Mouse (Mus musculus) layer of hippocampus, adult 9-10 months (tissue): Measurements from ENCODE around the gene Defb19.

Source experiments
- DNase-seq: peaks from one replicate; pipeline ENCODE4 v3.0.0; 2022; ENCODE audit warnings: low spot score

Gene Defb19

DNA sequence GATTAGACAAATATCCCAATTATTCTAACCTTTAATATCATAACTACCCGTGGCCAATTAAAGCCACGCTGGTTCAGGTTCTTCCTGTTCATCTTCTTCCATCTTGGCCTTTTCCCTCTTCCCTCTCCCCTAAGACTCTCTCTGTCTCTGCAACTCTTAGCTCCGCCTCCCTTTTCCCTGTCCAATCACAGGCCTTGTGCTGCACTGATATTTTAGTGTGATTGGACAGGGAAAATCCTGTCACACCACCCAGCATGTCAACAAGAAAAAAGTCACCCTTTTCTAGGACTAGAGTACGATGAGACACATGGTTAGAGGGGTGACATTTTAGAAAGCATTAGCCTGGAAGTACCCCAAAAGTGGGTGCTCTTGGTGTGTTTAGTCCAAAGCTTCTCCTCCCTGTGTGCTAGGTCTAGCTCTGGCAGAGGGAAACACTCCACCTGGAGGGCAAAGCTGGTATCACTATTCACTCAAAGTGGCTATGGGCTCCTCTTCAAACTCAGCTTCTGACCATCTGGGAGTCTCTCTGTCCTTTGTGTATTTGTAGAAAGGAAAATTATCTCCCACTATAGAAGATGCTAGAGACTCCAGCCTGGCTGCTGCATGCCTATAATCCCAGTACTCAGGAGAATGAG lies 6.9 kb upstream of the Defb19 start:
- no peak for DNase-seq

DNA sequence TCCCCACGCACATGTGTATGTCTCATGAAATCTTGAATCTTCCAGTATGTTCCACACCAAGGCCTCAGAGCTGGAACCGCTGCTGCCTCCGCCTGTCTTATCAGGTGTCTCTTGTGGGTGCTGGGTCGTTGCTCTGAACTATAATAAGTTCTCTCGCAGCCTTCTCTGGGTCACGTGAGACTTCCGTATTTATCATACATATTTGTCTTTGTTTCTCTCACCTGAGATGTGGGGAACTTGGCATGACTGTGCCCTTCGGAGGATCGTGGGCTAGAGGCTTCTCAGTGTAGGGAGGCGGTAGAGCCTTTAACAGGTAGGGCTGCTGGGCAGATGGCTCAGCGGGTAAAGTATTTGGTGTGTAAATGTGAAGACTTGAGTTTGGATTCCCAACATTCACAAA lies 500 bp upstream of the Defb19 start:
- DNase-seq: no peak

DNA sequence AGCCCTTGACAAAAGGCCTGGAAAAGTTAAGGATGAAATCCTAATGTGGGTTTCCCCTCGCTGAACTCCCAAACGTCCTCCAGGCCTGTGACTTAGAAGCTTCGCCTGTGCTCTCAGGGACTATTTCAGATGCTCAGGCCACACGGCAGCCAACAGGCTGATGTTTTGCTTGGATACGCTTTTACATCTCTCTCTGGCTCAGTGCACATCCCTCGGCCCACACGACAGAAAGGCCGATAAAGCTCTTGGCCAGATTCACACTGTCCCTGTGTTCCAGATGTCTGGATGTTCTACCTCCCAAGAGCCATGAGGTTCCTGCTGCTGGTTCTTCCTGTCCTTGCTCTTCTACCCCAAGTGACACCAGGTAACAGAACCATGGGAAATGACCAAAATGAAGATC lies 6.6 kb downstream of the Defb19 start:
- DNase-seq: no peak

DNA sequence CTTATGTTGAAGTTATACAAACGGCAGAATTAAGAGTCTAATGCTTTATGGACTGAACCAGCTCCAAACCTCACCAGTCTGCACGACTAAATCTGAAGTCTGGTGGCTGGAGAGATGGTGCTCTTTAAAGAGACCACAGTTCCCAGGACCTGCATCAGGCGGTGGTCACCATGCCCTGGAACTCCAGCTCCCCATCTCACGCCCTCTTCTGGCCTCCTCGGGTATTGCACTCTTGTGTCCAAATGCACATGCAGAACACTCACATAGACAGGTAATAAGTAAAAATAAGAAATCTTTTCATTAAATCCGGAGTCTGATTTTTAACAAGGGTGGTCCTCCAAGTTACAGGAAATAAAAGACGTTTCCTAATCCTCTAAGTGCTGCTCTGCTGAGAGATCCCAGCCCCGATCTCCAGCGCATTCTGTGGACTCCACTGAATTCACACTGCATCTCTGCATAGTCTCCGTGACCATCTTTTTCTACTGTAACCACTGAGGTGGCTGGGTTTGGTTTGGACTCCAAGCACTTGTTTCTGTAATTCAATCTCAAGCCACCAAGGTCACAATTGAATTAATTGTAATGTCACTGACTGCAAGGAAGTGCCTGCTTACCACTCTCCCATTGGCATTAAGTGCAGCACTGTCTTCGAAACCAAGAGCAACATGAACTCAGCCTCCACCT lies 7.9 kb downstream of the Defb19 start, which contains the start of gene Defb21:
TSS of gene Defb21 (plus strand) at position 631 of the 681 bp plus-strand sequence.
- no peak for DNase-seq

DNA sequence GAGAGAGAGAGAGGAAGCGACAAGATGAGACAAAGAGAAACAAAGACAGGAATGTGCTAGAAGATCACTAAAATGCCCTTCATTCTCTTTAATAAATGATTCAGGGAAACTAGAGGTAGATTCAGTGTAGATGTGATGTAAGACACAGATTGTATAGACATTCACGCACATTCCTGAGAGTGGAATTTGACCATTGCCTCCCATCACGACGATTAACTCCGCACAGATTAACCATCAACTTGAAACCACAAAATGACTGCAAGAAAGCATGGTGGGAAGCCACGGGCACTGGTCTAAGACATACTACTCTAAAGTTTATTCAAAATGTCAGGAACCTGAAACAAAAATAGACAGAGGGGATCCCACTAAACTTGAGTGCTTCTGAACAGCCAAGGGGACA lies 9.8 kb downstream of the Defb19 start:
- no peak for DNase-seq

DNA sequence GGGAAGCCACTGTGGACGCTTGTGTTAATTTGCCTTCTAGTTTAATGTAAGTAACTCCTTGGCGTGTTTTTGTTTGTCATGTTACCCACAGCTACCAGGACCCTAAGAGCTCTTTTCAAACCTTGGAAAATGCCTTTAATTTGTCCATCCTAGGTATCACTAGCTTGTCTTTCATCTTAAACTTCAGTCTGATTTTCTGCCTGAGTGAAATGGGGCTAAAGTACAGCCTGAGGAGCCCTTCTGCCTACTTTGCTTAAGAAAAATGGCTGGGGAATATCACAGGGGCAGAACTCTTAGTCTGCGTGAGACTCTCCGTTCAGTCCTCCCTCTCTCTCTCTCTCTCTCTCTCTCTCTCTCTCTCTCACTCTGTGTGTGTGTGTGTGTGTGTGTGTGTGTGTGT lies 10.2 kb downstream of the Defb19 start:
- no peak for DNase-seq

DNA sequence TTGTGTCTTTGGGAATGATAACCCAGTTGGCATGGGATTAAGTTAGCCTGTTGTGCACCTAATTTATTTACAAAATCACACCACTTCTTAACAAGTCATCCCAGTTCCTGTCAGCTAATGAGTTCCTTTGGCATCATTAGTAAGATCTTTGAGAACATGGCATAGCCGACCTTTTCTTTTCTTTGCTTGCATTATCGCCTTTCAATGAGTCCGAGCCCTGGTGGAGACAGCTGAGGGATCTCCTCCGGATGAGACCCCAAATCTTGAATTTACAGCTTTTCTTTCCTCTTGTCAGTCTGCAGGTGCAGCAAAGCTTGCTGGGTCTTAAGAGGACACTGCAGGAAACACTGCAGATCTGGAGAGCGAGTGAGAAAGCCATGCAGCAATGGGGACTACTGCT lies 11.1 kb downstream of the Defb19 start, which contains the start of gene Gm17416:
TSS of gene Gm17416 (plus strand) at position 301 of the 400 bp plus-strand sequence.
- no peak for DNase-seq

DNA sequence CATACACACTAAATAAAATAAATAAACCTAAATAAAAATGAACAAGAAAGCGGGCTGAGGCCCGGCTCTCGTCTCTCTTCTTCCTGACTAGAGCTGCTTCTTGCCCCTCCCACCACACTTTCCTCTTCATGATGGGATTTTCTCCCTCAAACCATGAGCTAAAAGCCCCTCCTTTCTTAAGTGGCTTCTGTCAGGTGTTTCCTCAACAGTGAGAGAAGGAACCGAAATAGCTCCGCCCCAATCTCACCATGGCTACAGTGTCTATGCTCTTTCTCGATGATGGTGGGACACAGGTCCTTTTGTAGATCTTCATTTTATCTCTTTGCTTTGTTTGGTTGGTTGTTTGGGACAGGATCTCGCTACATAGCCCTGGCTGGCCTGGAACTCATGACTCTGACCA lies 23.5 kb downstream of the Defb19 start:
- no peak for DNase-seq

DNA sequence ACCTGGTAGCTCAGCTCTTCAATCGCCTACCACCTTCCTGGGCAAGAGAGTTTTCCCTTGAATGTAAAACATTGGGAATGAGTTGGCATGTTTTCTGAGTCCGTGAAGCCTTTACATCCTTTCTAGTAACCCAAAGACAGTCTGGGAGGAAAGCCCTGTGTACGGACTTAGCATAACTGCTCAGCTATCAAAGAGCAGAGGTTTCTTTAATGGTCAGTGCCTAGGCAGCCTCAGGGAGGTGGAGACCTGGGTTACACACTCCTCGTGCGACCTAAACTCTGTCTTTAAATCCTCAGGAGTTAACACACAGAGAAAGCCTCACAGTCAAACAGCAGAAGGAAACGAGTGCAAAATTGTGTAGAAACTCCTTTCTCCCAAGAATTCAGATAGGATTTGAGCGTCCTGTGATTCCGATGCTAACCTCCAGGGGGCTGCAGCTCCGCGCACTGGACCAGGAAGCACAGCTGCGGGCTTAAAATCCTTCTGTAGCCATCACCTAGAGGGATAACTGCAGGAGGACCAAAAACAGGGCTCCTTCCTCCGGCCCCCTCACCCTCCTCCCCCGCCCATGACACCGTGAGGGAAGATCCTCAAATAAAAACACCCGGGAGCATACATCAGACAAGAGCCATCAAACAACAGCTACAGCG lies 26.2 kb downstream of the Defb19 start:
- DNase-seq: peak; percentile 10

DNA sequence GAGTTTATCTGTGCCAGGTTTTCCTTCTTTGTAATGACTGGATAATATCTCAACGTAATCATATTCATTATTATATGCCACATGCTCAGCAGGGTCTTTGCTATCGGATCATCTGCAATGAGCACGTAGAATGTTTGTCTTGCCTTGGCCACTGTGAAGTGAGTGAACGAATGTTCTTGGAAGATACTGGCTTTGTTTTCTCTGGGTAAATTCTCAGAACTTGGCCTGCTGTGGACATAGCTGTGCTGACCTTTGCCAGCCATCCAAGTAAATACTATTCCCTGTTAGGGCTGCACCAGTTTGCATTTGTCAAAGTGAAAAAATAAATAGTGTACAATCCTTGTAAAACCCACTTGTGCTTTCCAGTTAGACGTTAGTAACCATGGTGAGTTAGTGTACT lies 32.0 kb downstream of the Defb19 start:
- DNase-seq: no peak

DNA sequence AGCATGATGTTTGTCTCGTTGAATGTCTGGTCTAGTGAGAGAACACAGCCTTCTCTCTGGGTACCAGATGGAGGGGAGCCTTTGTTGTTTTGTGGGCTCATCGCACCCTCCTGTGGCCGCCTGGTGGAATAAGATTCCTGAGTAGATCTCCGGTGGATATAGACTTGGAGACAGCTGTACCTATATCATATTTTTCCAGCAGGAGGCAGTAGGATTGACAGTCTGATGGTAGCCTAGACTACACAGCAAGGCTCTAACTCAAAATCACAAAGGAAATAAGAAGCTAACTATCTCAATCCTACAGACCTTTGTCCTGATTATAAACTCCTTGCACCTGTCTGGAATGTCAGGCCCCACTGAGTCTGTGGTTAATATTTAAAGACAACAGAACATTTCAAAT lies 35.4 kb downstream of the Defb19 start:
- DNase-seq: peak; percentile 75

DNA sequence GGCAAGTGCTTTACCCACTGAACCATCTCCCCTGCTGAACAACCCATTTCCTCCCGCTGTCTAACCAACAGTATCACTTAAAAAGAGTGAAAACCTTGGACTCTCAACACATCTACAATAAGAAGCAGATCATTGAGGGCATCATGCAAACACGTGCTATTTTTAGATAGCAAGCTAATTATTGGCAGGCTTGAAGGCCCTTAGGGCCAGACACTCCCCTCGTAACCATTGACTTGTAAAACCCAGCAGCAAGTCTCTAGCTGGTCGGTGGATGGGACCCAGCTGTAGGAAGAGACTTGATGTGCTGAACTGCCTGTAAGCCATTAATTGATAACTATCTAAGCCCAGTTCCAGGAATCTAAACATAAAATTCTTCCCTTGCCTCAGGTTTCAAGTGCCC lies 36.6 kb downstream of the Defb19 start:
- DNase-seq: no peak

DNA sequence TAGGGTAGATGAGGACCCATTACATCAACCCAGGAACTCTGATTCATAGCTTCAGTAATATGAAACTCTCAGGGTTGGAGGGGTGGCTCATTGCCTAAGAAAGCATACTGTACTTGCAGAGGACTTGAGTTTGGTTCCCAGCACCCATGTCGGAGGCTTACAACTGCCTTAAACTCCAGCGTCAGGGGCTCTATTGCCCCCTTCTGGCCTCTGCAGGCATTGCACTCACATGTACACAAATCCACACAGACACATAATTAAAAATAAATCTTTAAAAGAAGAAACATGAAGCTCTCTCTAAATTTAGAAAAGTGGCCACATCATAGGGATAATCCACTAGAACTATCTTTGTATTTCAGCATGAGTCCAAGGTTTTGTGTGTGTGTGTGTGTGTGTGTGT lies 37.2 kb downstream of the Defb19 start:
- DNase-seq: no peak

DNA sequence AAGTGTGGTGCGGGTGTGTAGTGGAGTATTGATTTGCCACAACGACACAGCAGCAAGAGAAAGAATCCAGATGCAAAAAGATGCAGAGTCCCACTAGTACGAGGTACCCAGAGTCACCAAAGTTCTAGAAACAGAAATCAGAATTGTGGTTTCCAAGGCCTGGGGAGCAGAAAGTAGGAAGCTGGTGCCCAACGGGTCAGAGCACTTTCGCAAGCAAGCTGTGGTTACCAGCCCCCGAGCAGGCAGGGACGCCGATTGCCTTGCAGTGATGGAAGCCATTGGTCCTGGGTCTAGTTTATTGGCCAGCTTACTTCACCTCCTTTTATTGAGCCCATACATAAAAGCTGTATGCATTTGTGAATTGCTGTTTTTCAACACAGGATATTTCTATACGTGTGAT lies 38.1 kb downstream of the Defb19 start:
- DNase-seq: no peak

DNA sequence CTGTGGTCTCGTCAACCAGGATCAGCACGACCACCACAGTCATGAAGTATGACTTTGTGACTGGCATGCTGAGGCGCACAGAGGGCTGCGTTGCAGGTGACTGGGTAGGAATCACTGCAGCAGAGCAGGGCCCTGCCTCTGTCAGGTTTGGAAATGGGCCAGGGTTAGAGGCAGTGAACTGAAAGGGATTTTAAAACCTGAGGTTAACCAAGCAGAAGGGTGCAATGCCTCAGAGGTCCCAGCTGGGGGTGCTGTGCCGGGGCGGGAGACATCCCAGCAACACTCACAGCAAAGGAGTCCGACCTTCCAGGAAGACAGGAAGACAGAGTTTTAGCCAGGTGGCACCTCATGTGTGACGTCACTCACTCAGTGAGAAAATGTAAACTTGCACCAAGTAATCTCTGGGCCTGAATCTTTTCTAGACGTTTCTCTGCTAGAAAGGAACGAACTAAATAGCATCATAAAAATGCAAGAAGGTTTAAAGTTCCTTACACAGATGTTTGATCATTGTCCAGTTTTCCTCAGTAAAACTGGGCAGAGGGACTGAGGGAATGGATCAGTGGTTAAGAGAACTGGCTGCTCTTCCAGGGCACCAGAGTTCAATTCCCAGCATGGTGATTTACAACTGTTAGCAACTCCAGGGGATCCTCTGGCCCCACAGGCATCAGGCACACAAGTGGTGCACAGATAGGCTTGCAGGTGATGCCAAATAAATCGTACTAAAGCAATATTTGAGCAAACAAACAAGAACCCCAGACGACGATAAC lies 40.0 kb downstream of the Defb19 start, which contains the start of gene Defb29:
TSS of gene Defb29 (minus strand) at position 155 of the 767 bp plus-strand sequence.
- no peak for DNase-seq
